Mouse (Mus musculus) heart, postnatal 14 days (tissue): ENCODE data around the gene Lce1a2. TPM values are rescaled to one million over a fixed set of nuclear protein-coding genes. Genes with fewer than 3 reads are reported as not detected.
A peak's percentile ranks its signal among the peaks of the same experiment; 100 is the strongest.
"Not testable (repeated sequence)": the region's sequence is repeated elsewhere in the genome, so short reads cannot be mapped to it uniquely, and the experiment has no call there.

Experiments
- DNase-seq, 2 experiments: peaks; one replicate each; pipeline ENCODE4 v3.0.0; 2021 to 2022
- intact Hi-C: fragments of 180-260 bp; cut with DNase I; formaldehyde crosslinking; loops from one replicate; pipeline ENCODE4 v1.15.1; 2025
- long read RNA-seq, 2 experiments: library from polyadenylated mRNA; stranded (forward); transcript quantifications; one replicate each; pipeline ENCODE4 v2.0.0; 2021
- total RNA-seq, 2 experiments: library from RNA; stranded (reverse); gene quantifications; 2 replicates each; pipeline ENCODE4 v1.2.3; 2021

The Lce1a2 gene
- not detected for total RNA-seq
- long read RNA-seq, experiment 1 = 0 reads
- long read RNA-seq, experiment 2 = 0 reads

GRCm38 (mm10) chr3:92670215-92670614, at the start of gene Lce1a2:
TSS of gene Lce1a2 (minus strand) at chr3:92670315.
- no peak for DNase-seq
- intact Hi-C loops = no loop called here

GRCm38 (mm10) chr3:92715122-92715521, 45.0 kb upstream of the Lce1a2 start:
- intact Hi-C loops = no loop called here
- DNase-seq = no peak

- no peak for DNase-seq
- intact Hi-C loops = no loop called here
These were observed 38.9 kb upstream of the Lce1a2 start, which contains the start of gene Lce1e for GRCm38 (mm10) chr3:92708974-92709373. TSS of gene Lce1e (minus strand) at chr3:92709074.

- DNase-seq = no peak
- intact Hi-C loops = no loop called here
These were observed 24.5 kb upstream of the Lce1a2 start for GRCm38 (mm10) chr3:92694613-92695012.

- DNase-seq = no peak
- intact Hi-C loops = no loop called here
These were observed 21.6 kb upstream of the Lce1a2 start for GRCm38 (mm10) chr3:92691688-92692087.

- peak; percentile 15 to 27 for DNase-seq
- intact Hi-C loops = not testable (repeated sequence)
These were observed 19.0 kb upstream of the Lce1a2 start for GRCm38 (mm10) chr3:92689154-92689553.

DNA sequence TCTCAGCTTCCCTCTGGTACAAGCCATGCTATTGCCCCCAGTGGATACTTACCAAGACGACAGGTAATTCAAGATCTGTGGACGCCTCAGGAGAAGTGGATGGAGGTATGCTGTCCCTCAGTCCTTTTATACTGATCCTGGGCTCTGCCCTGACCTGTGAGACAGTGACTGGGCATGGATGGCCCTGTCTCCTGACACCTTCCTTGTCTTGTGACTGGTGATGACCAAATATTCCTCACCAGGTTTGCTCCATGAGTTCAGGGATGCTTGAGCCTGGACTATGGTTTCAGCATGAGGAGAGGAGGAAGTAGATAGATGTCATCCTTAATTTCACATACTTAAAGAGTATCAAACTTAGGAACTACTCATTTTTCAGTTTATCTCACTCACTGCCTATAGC, 17.0 kb upstream of the Lce1a2 start, which contains the start of gene Lce1d:
Lce1d (minus strand) TSS at position 101 of the 400 bp plus-strand sequence.
- intact Hi-C loops = no loop called here
- DNase-seq = no peak

GRCm38 (mm10) chr3:92678947-92679346, 8.8 kb upstream of the Lce1a2 start, which contains the start of gene Lce1c:
TSS of gene Lce1c (plus strand) at chr3:92679247.
- intact Hi-C loops = no loop called here

GRCm38 (mm10) chr3:92656826-92657225, 13.3 kb downstream of the Lce1a2 start, which contains the start of gene Lce1b:
TSS of gene Lce1b (minus strand) at chr3:92656926.
- intact Hi-C loops = no loop called here
- DNase-seq = no peak

More at GRCm38 (mm10) chr3:92678947-92679346, 8.8 kb upstream of the Lce1a2 start, which contains the start of gene Lce1c:
- DNase-seq = no peak

GRCm38 (mm10) chr3:92648207-92648606, 21.9 kb downstream of the Lce1a2 start, which contains the start of gene Lce1a1:
TSS of gene Lce1a1 (minus strand) at chr3:92648307.
- DNase-seq = no peak
- intact Hi-C loops = no loop called here

- intact Hi-C loops = no loop called here
- DNase-seq = no peak
These were observed 30.3 kb downstream of the Lce1a2 start for GRCm38 (mm10) chr3:92639854-92640253.

- DNase-seq = no peak
These were observed 31.5 kb downstream of the Lce1a2 start for GRCm38 (mm10) chr3:92638653-92638991.

GRCm38 (mm10) chr3:92637745-92638652, 32.1 kb downstream of the Lce1a2 start:
- intact Hi-C loops = no loop called here
- no peak for DNase-seq

More at GRCm38 (mm10) chr3:92638653-92638991, 31.5 kb downstream of the Lce1a2 start:
- intact Hi-C loops = no loop called here

DNA sequence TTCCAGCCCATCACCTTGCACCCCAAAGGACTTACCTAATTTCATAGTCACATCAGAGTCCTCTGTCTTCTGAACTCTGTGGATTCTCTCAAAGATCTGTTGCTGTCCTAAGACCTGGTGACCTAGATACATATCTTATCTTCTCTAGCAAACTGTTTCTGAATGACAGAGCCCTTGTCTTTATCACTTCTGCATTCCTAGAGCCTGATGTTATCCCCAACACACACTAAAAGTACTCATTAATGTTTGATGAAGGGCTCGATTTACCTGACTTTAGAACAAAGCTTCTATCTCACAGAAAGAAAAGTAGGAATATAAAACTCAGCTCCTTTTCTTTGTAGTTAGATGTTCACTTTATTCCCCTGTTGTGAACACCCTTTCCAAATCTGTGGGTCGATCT, 48.6 kb downstream of the Lce1a2 start, which contains the start of gene Lce6a:
Lce6a (minus strand) TSS at position 101 of the 400 bp plus-strand sequence.
- DNase-seq = no peak
- intact Hi-C loops = no loop called here

Other genes with a start within 250 kb of the Lce1a2 start
- gene Gm9774, start 240.9 kb downstream of the Lce1a2 start, total RNA-seq = 1 to 10 TPM; 3.1 to 5.0 TPM
- gene Sprr2k, start 237.7 kb downstream of the Lce1a2 start, total RNA-seq = not detected
- gene Sprr1b, start 231.5 kb downstream of the Lce1a2 start, total RNA-seq = not detected
- gene Sprr3, start 211.6 kb downstream of the Lce1a2 start, total RNA-seq = not detected
- gene Sprr1a, start 184.4 kb downstream of the Lce1a2 start, total RNA-seq = not detected
- not detected for gene Sprr4, start 169.8 kb downstream of the Lce1a2 start, total RNA-seq
- gene 2310046K23Rik, start 135.8 kb downstream of the Lce1a2 start, total RNA-seq = not detected
- gene Ivl, start 96.6 kb downstream of the Lce1a2 start, total RNA-seq = not detected
- not detected for gene Smcp, start 81.3 kb downstream of the Lce1a2 start, total RNA-seq
- gene 2210017I01Rik, start 62.8 kb downstream of the Lce1a2 start, total RNA-seq = not detected
- gene Lce6a, start 48.7 kb downstream of the Lce1a2 start, total RNA-seq = not detected
- gene Lce1a1, start 22.0 kb downstream of the Lce1a2 start, total RNA-seq = not detected
- gene Lce1b, start 13.4 kb downstream of the Lce1a2 start, total RNA-seq = not detected
- gene Lce1c, start 8.9 kb upstream of the Lce1a2 start, total RNA-seq = not detected
- gene Lce1d, start 16.9 kb upstream of the Lce1a2 start, total RNA-seq = not detected
- not detected for gene Lce1e, start 38.8 kb upstream of the Lce1a2 start, total RNA-seq
- gene Lce1f, start 50.0 kb upstream of the Lce1a2 start, total RNA-seq = not detected
- not detected for gene Gm38119, start 68.8 kb upstream of the Lce1a2 start, total RNA-seq
- gene Lce1g, start 82.0 kb upstream of the Lce1a2 start, total RNA-seq = not detected
- gene Lce1h, start 94.8 kb upstream of the Lce1a2 start, total RNA-seq = not detected
- not detected for gene Lce1i, start 108.6 kb upstream of the Lce1a2 start, total RNA-seq
- not detected for gene Lce1j, start 120.2 kb upstream of the Lce1a2 start, total RNA-seq
- not detected for gene Lce1k, start 137.6 kb upstream of the Lce1a2 start, total RNA-seq
- not detected for gene Kprp, start 156.9 kb upstream of the Lce1a2 start, total RNA-seq
- gene Lce1l, start 181.0 kb upstream of the Lce1a2 start, total RNA-seq = not detected
- gene 2310050C09Rik, start 199.9 kb upstream of the Lce1a2 start, total RNA-seq = not detected